Mouse (Mus musculus) cerebellum, adult 11-12 months (tissue): ENCODE measurements around the gene Mak.

Source experiments
- DNase-seq: peaks from one replicate; pipeline ENCODE4 v3.0.0; 2022

Gene Mak

DNA sequence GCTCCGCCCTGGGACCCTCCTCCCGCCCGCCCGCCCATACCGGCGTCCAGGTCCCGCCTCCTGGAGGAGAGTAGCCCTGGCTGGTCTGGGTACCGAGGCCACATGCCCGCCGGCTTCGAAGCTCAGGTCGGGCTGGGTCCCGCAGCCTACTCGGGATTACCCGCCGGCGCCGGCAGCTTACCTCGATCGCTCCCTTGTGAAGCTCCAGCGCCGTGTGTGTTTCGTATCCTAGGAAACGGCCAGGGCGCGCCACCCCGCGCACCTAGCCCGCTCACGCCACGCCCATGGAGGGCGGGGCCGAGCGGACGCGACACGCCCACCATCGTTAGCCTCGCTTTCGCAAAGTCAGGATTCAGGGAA is at the start of gene Mak:
Mak (minus strand) TSS at position 286 of the 360 bp plus-strand sequence.
- DNase-seq = peak; percentile 8

DNA sequence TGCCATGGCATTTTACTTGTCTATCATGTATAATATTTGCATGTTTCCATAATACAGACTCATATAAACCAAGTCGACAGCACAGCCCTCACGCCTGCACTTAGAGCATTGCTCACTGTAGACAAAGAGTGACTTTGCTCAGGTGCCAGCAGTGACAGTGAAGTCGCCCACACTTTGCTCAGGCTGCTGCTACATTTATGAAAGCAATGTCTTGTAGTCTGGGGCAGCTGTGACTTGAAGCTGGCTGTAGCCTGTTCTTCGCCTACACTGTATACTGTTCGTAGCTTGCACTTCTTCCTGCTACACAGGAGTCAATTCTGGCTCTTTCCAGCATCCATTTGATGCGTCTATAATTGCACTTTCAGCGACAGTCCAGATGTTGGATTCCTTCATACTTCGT is 49.6 kb upstream of the Mak start:
- no peak for DNase-seq

DNA sequence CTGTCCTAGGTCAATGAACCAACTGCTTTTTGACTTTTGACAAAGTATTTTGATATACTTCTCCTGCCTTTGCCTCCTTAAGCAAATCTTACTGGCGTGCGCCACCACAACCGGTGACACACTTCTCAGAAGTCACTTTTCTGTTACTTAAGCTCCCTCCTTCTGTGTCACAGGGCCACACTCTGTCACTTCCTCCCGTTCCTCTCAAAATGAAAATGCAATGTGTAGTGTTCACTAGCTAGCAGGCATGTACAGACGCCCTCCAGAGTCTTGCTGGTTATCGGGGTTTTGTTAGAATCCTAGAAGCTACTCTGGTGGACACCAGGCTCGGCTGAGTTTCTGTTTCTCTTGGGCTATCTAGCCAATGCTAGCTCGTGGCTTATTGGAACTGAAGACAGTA is 48.8 kb upstream of the Mak start:
- no peak for DNase-seq

GRCm38 (mm10) chr13:41123666-41124225 is 44.2 kb upstream of the Mak start:
- no peak for DNase-seq

- DNase-seq = no peak
Observed at GRCm38 (mm10) chr13:41119152-41119945, 39.8 kb upstream of the Mak start.

DNA sequence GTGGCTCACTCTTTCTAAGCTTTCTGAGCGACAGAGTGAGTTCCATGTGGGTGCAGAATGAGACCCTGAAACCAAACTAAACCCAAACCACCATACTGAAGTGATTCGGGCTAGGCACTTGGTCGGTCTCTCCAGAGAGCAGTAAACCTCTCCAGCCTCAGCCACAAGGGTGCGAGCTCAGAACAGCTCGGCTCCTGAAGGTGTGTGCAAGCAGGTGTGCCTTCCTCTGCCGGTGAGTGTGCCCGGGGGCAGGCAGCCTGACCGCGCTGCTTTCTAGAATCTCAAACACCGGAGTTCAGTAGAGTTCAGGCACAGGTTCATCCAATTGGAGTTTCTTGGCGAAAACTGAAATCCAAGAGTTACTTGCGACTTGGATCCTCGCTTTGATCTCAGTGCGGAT is 34.4 kb upstream of the Mak start, which contains the start of gene Sycp2l:
Sycp2l (plus strand) TSS at position 368 of the 400 bp plus-strand sequence.
- DNase-seq = no peak

GRCm38 (mm10) chr13:41110935-41111334 is 31.4 kb upstream of the Mak start, which contains the start of gene Gcm2:
Gene Gcm2, minus strand, starts transcription at chr13:41111035.
- DNase-seq = no peak

DNA sequence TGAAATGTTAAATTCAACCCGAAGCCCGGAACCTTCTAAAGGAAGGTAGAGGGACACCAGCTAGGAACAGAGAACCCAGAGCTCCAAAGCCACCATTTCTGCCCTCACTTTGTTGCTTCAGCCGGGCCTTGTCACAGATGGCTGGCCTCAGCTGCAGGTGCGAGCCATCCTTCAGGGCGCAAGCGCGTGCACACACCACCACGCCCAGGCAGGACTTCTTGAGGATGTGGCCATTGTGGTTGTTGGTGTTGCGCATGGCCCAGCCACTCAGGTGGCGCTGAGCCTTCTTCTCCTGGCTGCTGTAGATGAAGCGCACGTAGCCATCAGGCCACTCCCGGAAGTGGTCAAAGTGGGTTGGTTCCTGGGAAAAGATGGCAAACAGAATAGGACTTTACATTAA is 26.0 kb upstream of the Mak start:
- DNase-seq = no peak

GRCm38 (mm10) chr13:41103841-41104525 is 24.5 kb upstream of the Mak start:
- no peak for DNase-seq

DNA sequence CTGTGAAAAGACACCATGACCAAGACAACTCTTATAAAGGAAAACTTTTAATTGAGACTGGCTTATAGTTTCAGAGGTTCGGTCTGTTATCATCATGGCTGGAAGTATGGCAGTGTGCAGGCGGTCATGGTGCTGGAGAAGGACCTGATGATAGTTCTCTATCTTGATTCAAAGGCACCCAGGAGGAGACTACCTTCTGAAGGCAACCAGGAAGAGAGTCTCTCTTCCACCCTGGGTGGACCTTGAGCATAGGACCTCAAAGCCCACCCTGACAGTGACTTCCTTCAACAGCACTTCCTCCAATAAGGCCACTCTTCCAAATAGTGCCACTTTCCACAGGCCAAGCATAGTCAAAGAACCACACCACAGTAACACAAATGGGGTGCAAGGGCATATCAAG is 20.5 kb upstream of the Mak start:
- no peak for DNase-seq

DNA sequence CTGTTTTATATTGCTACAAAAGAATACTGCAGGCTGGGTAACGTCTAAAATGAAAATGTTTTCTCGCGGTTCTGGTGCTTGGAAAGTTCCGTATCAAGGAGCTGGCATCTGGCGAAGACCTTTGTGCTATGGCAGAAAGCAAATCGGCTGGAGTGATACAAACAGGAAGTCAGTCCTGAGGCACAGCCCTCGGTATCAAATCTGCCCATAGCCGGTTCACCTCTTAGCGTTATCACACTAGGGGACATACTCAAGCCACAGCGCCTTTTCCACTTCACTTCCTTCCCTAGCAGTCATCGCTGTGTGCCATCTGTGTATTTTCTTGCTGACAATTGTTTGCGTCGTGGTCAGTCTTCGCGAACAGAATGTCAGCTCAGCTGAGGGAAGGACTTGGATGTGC is 18.8 kb upstream of the Mak start:
- no peak for DNase-seq

DNA sequence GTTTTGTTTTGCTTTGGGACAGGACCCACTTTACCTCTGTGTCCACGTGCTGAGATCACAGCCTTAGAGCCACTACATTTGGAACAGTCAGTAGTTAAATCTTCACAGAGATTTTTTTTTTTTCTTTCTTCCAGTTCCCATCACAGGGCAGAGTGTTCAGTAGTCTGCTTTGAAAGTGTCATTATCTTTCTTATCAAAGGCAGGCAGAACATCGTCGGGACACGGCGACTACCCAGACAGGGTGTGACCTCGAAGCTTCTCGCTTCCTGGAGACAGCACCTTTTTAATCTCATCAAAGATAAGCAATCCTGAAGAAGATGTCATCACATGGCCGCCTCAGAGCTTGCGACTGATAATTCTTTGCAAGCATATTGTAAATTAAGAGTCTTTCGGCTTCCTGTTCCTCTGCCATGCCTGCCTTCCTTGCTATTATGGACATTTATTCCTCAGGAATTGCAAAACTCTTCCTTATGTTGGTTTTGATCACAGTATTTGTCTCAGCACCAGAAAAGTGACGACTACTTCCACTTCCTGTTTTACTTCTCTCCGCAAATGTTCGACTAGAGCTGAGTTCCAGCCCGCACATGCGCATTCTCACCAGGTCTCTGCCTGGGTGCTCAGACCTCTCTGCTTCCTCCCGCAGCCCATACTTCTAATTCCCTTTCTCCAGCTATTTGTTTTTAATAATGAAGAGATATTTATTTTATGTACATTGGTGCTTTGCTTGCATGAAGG is 18.0 kb upstream of the Mak start:
- DNase-seq = no peak

GRCm38 (mm10) chr13:41094160-41094559 is 14.7 kb upstream of the Mak start:
- DNase-seq = no peak

DNA sequence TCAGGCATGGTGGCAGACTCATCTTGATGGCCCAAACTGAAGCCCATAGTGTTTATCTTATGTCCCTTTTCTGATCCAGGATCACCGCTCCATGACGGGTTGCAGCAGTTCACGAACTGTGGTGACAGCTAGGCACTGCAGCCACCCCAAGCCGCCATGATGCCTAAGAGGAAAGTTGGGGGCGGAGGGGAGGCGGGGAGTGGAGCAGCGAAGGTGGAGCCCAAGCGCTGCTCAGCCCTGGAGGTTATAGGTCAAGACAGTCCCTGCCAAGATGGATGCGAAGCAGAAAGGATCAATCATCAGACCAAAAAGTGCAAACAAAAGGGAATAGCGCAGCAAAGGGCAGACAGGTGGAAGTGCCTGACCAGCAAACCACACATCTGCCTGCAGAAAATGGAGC is 11.8 kb upstream of the Mak start:
- no peak for DNase-seq

DNA sequence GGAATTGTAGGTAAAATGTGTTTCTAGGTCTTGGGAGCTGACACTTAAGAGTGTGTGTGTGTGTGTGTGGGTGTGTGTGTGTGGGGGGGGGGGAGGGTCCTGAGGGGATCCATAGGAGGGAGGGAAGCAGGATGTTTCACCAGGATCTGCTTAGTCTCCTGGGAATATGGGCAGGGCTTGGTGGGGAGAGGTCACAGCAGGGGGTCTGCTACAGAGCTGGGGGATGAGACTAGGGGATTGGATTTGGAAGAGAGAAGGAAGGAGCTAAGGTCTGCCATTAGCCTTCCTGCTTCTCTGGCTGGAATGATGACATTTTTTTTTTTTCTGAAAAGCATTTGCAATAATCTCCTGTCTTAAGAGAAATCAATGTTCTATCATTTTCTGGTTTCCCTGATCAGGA is 9.2 kb upstream of the Mak start:
- DNase-seq = no peak

- no peak for DNase-seq
Observed at GRCm38 (mm10) chr13:41085140-41085539, 5.6 kb upstream of the Mak start.

DNA sequence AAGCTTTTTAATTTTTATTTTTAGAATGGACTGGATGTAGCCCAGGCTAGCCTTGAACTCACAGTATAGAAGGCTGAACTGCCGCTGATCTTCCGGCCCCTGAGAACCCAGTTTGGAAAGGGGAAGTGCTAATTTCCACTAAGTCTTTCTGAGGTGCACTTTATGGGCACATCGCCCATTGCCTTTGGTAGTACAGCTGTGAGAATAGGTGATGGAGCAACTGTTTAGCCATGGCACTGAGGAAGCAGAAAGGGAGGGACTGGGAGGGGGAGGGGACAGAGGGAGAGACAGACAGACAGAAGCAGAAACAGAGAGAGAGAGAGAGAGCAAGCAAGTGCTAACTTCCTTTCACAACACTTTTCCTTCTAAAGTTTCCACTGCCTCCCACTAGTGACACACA is 5.0 kb upstream of the Mak start:
- DNase-seq = no peak

- DNase-seq = no peak
Observed at GRCm38 (mm10) chr13:41080700-41081099, 1.2 kb upstream of the Mak start.

DNA sequence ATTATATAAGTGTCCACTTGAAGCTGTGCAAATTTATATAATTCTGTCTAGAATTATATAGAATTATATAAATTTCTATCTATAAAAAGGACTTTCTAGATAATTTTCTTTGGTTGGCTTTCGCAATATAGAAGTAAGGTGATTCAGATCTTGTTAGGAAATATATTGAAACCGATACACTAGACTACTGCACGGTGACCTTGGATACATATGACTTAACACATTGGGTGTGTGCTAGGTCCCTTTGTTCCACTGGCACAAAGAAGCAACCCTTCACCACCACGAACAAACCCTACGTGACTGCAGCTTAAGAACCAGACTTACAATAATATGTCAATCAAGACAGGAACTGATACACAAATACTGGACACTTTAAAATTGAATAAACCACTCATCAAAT is 353 bp upstream of the Mak start:
- no peak for DNase-seq

DNA sequence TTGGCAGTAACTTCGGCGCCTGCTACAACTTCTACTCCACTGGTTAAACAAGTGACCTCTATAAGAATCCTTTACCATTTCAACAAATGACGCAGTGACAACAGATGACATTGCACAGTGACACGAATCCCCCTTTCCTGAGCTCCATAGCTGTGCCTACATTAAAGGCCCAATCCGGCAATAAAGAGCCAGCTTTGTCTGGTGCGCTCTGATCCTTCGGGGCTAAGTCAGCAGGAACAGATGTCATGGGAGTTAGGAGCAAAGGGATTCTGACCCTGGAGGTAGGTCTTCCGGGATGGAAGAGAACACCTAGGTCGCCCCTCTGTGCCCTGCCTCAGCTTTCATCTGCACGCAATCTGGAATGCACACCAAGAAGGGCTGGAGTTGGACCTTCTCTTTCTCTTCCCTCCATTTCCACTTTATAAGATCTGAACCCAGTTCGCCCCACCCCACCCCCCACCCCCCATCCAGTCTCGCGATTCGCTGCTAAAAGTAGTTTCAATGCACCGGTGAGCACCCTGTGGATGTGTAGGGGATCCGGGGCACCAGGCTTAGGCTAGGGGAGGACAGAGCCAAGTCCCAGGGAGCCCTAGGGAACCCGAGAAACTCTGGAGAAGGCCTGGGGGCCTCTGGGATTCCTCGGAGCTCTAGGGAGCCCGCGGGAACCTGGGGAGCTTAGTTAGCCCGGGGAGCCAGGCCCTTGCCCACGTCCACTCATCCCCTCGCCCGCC is 651 bp downstream of the Mak start:
- no peak for DNase-seq

DNA sequence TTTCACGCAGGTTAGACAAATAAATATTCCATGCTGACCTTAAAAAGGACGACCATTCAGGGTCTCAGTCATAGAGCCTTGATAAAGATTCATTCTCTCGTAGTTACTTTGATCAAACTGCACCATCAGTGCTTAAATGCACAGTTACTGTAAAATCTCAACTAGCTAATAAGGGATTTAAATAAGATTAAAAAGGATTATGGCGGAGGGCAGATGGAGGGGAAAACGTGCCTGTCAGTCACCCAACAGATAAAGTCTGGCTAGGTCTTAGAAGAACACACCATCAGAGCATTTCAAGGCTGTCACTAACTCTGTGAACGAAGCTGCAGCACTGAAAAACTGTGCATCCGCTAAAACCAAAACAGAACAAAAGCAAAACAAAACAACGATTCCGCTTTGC is 1.6 kb downstream of the Mak start:
- no peak for DNase-seq

GRCm38 (mm10) chr13:41073819-41074218 is 5.7 kb downstream of the Mak start:
- no peak for DNase-seq

- DNase-seq = no peak
Observed at GRCm38 (mm10) chr13:41071617-41072016, 7.9 kb downstream of the Mak start.
